Mouse (Mus musculus): ENCODE results near the gene Best2. TPM values are rescaled to one million over a fixed set of nuclear protein-coding genes. Genes with fewer than 3 reads are reported as not detected.

Gene Best2
- total and polyA plus RNA-seq, 3 experiments = 0.04 to 0.13 TPM; not detected in 1

DNA sequence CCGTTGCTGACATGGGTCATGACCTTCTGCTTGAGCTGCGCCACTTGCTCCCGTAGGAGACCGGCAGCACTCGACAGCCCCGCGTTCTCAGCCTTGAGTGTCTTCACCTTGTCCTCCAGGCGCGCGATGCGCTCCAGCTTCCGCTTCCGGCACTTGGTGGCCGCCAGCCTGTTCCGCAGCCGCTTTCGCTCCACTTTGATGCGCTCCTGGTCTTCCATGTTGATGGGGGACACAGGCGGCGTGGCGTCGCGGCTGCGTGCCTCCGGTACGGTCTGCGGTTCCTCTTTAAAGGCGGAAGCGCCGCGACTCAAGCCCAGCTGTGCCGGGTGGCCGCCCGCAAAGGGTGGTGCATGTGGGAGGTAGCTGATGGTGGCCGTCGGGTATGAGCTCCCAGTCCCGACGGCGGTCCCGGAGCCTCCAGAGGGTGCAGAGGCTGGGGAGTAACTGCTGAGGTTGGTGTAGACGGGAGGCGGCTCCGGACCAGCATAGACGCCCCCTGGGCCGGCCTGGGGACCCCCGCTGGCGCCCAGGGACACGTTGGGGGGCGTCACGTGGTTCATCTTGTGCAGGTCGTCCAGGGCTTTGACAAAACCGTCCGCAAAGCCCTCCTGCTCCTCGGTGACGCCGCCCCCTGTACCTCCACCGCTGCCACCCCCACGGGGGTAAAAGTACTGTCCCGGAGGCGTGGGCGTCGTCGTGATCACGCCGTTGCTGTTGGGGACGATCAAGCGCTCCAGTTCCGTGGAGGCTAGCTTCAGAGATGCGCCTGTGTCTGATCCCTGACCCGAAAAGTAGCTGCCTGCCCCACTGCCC, 36.7 kb downstream of the Best2 start (continued):
- no peak; the same call in none of the 2 replicates for TF ChIP-seq CHD1 (IDR thresholded peaks at IDR 0.05; ENCODE audit: low read depth, low read length)
- no peak for TF ChIP-seq MYB (IDR thresholded peaks at IDR 0.05; ENCODE audit: low read depth, low read length)
- no peak for TF ChIP-seq CHD2 (IDR thresholded peaks at IDR 0.05; ENCODE audit: low read length)
- TF ChIP-seq SIN3A (IDR thresholded peaks at IDR 0.05; ENCODE audit: low read length) = peak; percentile 66
- TF ChIP-seq MAZ (IDR thresholded peaks at IDR 0.05; ENCODE audit: low read depth, low read length) = no peak
- peak; percentile 39 to 63 for TF ChIP-seq POLR2A (IDR thresholded peaks at IDR 0.05; ENCODE audit: control insufficient read depth in 1 of 2, insufficient read depth in 1 of 2, low read depth in 1 of 2, low read length in 2 of 2, poor library complexity in 1 of 2)
- TF ChIP-seq RAD21 (IDR thresholded peaks at IDR 0.05; ENCODE audit: low read depth, low read length) = no peak
- peak; percentile 91 for TF ChIP-seq MXI1 (IDR thresholded peaks at IDR 0.05; ENCODE audit: low read depth, low read length)
- TF ChIP-seq UBTF (IDR thresholded peaks at IDR 0.05; ENCODE audit: borderline replicate concordance, insufficient read depth, low read depth, low read length) = no peak
- no peak for TF ChIP-seq ZC3H11A (IDR thresholded peaks at IDR 0.05; ENCODE audit: low read depth, low read length)
- TF ChIP-seq ETS1 (IDR thresholded peaks at IDR 0.05; ENCODE audit: low read depth, low read length) = peak; percentile 49; the same call in 1 of the 2 replicates
- no peak for TF ChIP-seq GABPA (IDR thresholded peaks at IDR 0.05; ENCODE audit: low read depth, low read length)
- TF ChIP-seq TAL1 (IDR thresholded peaks at IDR 0.05; ENCODE audit: low read length) = no peak
- peak; percentile 58 for TF ChIP-seq MAX (IDR thresholded peaks at IDR 0.05; ENCODE audit: low read length)
- no peak for TF ChIP-seq GATA1 (IDR thresholded peaks at IDR 0.05; ENCODE audit: low read depth, low read length)
- peak; percentile 68 for TF ChIP-seq HCFC1 (IDR thresholded peaks at IDR 0.05; ENCODE audit: low read depth, low read length)
- no peak for TF ChIP-seq MAFK (IDR thresholded peaks at IDR 0.05; ENCODE audit: borderline replicate concordance, low read depth, low read length)
- TF ChIP-seq EP300 (IDR thresholded peaks at IDR 0.05; ENCODE audit: low read depth in 1 of 2, low read length in 2 of 2) = peak in 1 of 2 experiments; percentile 14; a peak in 1 of 4 replicates
- no peak for TF ChIP-seq BHLHE40 (IDR thresholded peaks at IDR 0.05; ENCODE audit: borderline replicate concordance, low read depth, low read length)
- TF ChIP-seq E2F4 (IDR thresholded peaks at IDR 0.05; ENCODE audit: borderline replicate concordance, low read depth, low read length) = no peak; the same call in 1 of the 2 replicates
- peak; percentile 52 for TF ChIP-seq NELFE (IDR thresholded peaks at IDR 0.05; ENCODE audit: low read depth, low read length)

DNA sequence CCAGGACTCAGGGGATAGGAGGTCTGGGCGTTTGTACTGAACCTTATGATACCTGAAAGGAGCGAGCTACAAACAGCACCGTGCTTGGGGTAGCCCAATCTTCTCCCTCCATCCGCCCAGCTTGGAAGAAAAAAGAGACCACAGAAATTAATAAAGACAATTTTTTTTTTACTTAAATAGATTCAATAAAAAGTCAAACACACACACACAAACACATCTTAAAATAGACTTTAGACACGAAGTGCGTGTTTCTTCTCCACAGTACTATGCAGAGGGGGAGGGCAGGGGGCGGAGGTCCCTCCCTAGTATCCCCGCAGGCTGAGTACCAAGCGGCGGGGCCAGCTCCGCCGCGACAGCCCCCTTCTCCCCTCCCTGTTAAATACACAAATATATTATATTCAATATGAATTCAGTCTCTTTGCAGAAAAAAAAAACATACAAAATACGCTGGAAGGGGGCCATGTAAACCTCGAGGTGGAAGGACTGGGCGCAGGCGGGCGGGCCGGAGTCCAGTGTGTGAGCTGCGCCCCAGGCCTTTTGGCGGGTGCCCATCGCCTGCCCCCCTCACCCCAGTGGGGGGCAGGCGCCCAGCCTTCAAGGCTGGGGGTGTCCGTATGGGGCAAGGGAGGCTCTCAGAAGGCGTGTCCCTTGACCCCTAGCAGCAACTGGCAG, 37.4 kb downstream of the Best2 start:
- H3K9me3 ChIP-seq (replicated peaks; ENCODE audit: insufficient read depth, low read length) = no peaks in the 10 kb centered on the region
- peaks cover 22% of the 10 kb centered on the region for H3K79me2 ChIP-seq (ENCODE audit: control insufficient read depth, insufficient read depth, low read length, poor library complexity)
- peak overlapping the region; percentile 89 for H3K27ac ChIP-seq (ENCODE audit: control insufficient read depth, low read depth, low read length)
- TF ChIP-seq NELFE (IDR thresholded peaks at IDR 0.05; ENCODE audit: low read depth, low read length) (no peak), TBP (IDR thresholded peaks at IDR 0.05; ENCODE audit: low read depth, low read length) (no peak), MEF2A (IDR thresholded peaks at IDR 0.05; ENCODE audit: extremely low read depth, insufficient replicate concordance, low read depth, low read length, poor library complexity, severe bottlenecking) (no peak), GATA1 (IDR thresholded peaks at IDR 0.05; ENCODE audit: low read depth, low read length) (no peak)
- peak overlapping the region; percentile 88 for H3K9ac ChIP-seq (ENCODE audit: control insufficient read depth, low read depth, low read length, poor library complexity, severe bottlenecking)
- H3K4me3 ChIP-seq (ENCODE audit: control insufficient read depth in 1 of 2, insufficient read depth in 1 of 2, low read depth in 2 of 2, low read length in 2 of 2) = peak overlapping the region; percentile 84 to 86
- H3K27me3 ChIP-seq (ENCODE audit: control insufficient read depth in 1 of 2, insufficient read depth in 2 of 2, low read length in 2 of 2) = no peaks in the 10 kb centered on the region
- DNase-seq (ENCODE audit: low read depth, low spot score) = no peak
- H3K4me1 ChIP-seq (ENCODE audit: control insufficient read depth in 1 of 2, insufficient read depth in 2 of 2, low read length in 2 of 2) = peaks cover 6 to 39% of the 10 kb centered on the region in 2 experiments; a peak in 3 of 4 replicates
- H3K36me3 ChIP-seq (ENCODE audit: control insufficient read depth in 1 of 2, insufficient read depth in 2 of 2, low read length in 2 of 2) = peaks cover under 1 to 20% of the 10 kb centered on the region in 2 experiments; a peak in 3 of 4 replicates

Measured in MEL (cell line).